Mouse (Mus musculus) heart, postnatal 0 days (tissue): ENCODE results near the gene Dbi.

ENCODE experiments used
- CTCF ChIP-seq: IDR thresholded peaks from 2 replicates; pipeline ENCODE4 v1.5.1; 2016; ENCODE audit warnings: antibody characterized with exemption, control low read depth, low read depth
- EP300 ChIP-seq: IDR thresholded peaks from 2 replicates; pipeline ENCODE4 v1.6.1; 2016; ENCODE audit warnings: antibody characterized with exemption, low read depth

DNA sequence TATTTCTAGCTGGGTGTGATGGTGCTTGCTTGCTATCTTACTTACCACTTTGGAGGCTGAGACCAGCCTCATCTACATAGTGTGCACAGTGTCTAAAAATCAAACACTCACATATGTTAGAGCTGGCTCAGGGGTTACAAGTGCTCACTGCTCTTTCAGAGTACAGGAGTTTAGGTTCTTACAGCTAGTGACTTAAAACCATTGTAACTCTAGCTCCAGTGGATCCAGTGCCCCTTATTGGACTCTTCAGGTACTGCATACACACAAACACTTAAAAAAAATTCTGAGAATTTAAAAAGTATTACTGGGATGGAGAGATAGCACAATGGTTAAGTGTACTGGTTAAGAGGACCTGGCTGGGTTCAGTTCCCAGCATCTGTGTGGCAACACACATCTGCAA lies 26.1 kb upstream of the Dbi start:
- TF ChIP-seq CTCF (peak; percentile 41), EP300 (no peak)
